Mouse (Mus musculus) gastrocnemius, postnatal 36 days (tissue): ENCODE measurements at regions not wholly inside any gene's neighbourhood (a gene's known extent, or its start where the extent isn't known, plus 50 kb on each side); places are given as distances from the start of the nearest gene placed in this dataset.

Experiments
- DNase-seq, 2 experiments: peaks; one replicate each; pipeline ENCODE4 v3.0.0; 2022
- intact Hi-C: fragments of 180-260 bp; cut with DNase I; formaldehyde crosslinking; loops from one replicate; pipeline ENCODE4 v1.15.1; 2025

- no peak for DNase-seq
- intact Hi-C loops: no loop called here
These were observed 77.8 kb upstream of the Sestd1 start for GRCm38 (mm10) chr2:77358176-77358575.

GRCm38 (mm10) chr2:77356798-77357197 lies 76.4 kb upstream of the Sestd1 start:
- no peak for DNase-seq
- intact Hi-C loops: no loop called here

GRCm38 (mm10) chr2:77351987-77352628 lies 71.7 kb upstream of the Sestd1 start:
- DNase-seq: no peak
- intact Hi-C loops: no loop called here

- no peak for DNase-seq
- intact Hi-C loops: loop anchor here (10.0 kb wide), 1 partner anchor 282 kb away; no protein-coding TSS in a partner anchor
These were observed 66.6 kb upstream of the Sestd1 start for GRCm38 (mm10) chr2:77347027-77347426.

- intact Hi-C loops: loop anchor here (5.0 to 10.0 kb wide), 2 partner anchors 37 to 279 kb away; no protein-coding TSS in a partner anchor
These were observed 63.5 kb upstream of the Sestd1 start for GRCm38 (mm10) chr2:77343736-77344440.

GRCm38 (mm10) chr2:77342416-77342815 lies 62.0 kb upstream of the Sestd1 start:
- intact Hi-C loops: loop anchor here (5.0 to 10.0 kb wide), 2 partner anchors 35 to 278 kb away; no protein-coding TSS in a partner anchor
- DNase-seq: no peak

More at GRCm38 (mm10) chr2:77343736-77344440, 63.5 kb upstream of the Sestd1 start:
- no peak for DNase-seq

- DNase-seq: peak; percentile 95
- intact Hi-C loops: loop anchor here (2.0 to 10.0 kb wide), 3 partner anchors 34 to 277 kb away; no protein-coding TSS in a partner anchor
These were observed 61.4 kb upstream of the Sestd1 start for GRCm38 (mm10) chr2:77341575-77342332.

GRCm38 (mm10) chr2:77340076-77340475 lies 59.7 kb upstream of the Sestd1 start:
- no peak for DNase-seq
- intact Hi-C loops: loop anchor here (2.0 to 10.0 kb wide), 3 partner anchors 33 to 275 kb away; no protein-coding TSS in a partner anchor

- DNase-seq: no peak
- intact Hi-C loops: no loop called here
These were observed 57.5 kb upstream of the Sestd1 start for GRCm38 (mm10) chr2:77337786-77338406.

GRCm38 (mm10) chr2:77337318-77337717 lies 56.9 kb upstream of the Sestd1 start:
- no peak for DNase-seq
- intact Hi-C loops: no loop called here

- intact Hi-C loops: no loop called here
These were observed 56.4 kb upstream of the Sestd1 start for GRCm38 (mm10) chr2:77336810-77337209.

GRCm38 (mm10) chr2:77334706-77335105 lies 54.3 kb upstream of the Sestd1 start:
- no peak for DNase-seq
- intact Hi-C loops: no loop called here

More at GRCm38 (mm10) chr2:77336810-77337209, 56.4 kb upstream of the Sestd1 start:
- no peak for DNase-seq

GRCm38 (mm10) chr2:77333394-77334079 lies 53.1 kb upstream of the Sestd1 start:
- DNase-seq: no peak
- intact Hi-C loops: no loop called here
